Mouse (Mus musculus): ENCODE measurements around the gene Heatr4.

GRCm38 (mm10) chr12:83939332-83939731, 45.3 kb downstream of the Heatr4 start:
- TF ChIP-seq CTCF (IDR thresholded peaks at IDR 0.05; ENCODE audit: low read depth) = no peak
- TF ChIP-seq EP300 (IDR thresholded peaks at IDR 0.05; ENCODE audit: low read depth) = no peak
